Mouse (Mus musculus) thymus, postnatal 36 days (tissue): ENCODE data around the gene Rcan2.

Experiments used
- DNase-seq, 2 experiments: peaks; one replicate each; pipeline ENCODE4 v3.0.0; 2022; ENCODE audit warnings: mixed read lengths in 2 of 2

Rcan2 gene

GRCm38 (mm10) chr17:43931731-43932130, 130.6 kb downstream of the Rcan2 start:
- DNase-seq: no peak

DNA sequence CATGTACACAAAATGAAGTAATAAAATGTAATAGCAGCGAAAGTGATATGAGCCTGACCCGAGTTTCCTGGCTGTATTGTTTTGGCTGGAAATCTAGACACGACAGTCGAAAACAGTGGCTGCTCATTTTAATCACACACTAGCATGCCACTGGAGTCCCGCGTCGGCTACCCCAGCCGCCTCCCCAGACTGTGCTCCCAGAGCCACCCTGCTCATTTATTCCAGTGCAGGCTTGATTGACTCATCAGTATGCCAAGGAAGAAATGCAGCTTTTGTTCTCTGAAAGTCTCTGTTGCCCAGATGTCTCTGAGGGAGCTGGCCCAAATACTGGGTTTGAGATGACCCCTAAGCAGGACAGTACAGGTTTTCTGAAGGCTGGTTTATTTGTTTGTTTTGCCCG, 132.9 kb downstream of the Rcan2 start:
- no peak for DNase-seq

GRCm38 (mm10) chr17:43952219-43952618, 151.1 kb downstream of the Rcan2 start:
- no peak for DNase-seq

DNA sequence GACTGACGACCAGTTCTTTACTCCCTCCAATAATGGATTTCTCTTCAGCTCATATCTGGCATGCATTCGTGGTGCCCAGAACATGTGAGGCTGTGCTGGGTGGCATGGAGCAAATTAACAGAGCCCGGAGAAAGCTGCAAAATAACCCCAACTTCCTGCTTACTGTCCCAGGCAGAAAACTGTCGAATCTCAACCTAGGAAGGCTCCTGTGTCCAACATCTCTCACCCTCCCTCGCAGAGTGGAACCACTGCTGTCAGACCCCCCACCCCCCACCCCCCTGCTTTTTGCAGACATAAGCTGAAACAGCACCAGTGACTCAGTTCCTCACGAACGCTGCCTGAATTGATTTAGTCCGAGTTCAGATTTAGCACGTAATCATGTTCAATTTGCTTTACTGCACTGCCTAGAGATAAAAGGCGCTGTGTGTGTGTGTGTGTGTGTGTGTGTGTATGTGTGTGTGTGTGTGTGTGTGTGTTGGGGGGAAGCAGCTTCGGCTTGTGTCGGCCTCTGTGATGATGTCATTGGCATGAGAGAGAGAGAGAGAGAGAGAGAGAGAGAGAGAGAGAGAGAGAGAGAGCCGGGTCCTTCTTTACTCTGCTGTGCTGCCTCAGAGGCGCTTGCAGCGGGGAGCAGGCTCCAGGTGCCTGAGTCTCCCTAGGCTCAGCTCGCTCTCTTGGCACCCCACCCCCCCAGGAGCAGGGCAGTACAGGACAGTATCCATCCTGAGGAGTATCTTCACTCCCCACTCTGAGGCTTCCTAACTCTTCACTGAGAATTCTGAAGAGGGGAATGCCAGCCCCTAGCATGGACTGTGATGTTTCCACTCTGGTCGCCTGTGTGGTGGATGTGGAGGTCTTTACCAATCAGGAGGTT, 151.7 kb downstream of the Rcan2 start:
- no peak for DNase-seq

GRCm38 (mm10) chr17:43953535-43953918, 152.4 kb downstream of the Rcan2 start:
- DNase-seq: no peak

DNA sequence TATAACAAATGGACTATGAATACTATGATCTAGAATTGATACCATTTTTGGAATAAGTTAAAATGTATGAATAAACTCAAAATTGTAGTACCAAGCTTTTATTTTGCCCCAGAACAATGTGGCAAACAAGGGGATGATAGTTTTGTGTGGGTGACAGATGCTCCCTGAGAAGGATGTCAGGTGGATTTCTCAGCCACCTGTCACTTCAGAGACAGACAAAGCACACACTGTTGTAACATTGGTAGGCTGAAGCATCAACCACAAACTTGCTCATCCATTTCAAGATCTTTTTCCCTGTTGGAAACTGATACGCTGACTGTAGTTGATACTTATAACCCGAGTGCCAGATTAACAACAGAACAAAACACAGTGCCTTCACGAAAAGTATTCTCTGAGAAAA, 158.6 kb downstream of the Rcan2 start:
- DNase-seq: no peak

GRCm38 (mm10) chr17:43969943-43970342, 168.8 kb downstream of the Rcan2 start:
- DNase-seq: no peak

- DNase-seq: no peak
These were observed 176.4 kb downstream of the Rcan2 start for GRCm38 (mm10) chr17:43977572-43977971.

GRCm38 (mm10) chr17:43979925-43980324, 178.8 kb downstream of the Rcan2 start:
- DNase-seq: no peak

GRCm38 (mm10) chr17:43982505-43982904, 181.4 kb downstream of the Rcan2 start:
- DNase-seq: no peak

- no peak for DNase-seq
These were observed 188.3 kb downstream of the Rcan2 start for GRCm38 (mm10) chr17:43989334-43989945.

- no peak for DNase-seq
These were observed 189.8 kb downstream of the Rcan2 start for GRCm38 (mm10) chr17:43990957-43991383.

DNA sequence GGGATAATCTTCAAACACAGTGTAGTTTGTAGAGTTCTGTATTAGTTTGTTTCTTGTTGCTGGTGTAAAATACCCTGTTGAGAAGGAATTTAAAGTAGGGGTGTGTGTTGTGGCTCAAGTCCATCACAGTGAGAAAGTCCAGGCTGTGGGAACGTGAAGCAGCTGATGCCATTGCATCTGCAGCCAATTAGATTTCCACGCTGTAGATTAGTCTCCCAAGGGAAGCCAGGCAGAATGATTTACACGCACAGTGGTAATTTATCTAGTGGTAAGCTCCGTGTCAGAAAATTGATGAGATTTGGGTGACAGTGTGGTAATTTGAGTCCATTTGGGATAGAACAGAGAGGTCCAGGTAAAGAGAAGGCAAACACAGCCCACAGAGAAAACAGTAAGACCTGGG, 192.9 kb downstream of the Rcan2 start:
- DNase-seq: no peak

GRCm38 (mm10) chr17:43997514-43997913, 196.4 kb downstream of the Rcan2 start:
- DNase-seq: no peak

GRCm38 (mm10) chr17:43998095-43998494, 196.9 kb downstream of the Rcan2 start:
- no peak for DNase-seq

GRCm38 (mm10) chr17:44004401-44004800, 203.2 kb downstream of the Rcan2 start:
- DNase-seq: no peak

GRCm38 (mm10) chr17:44007411-44007810, 206.3 kb downstream of the Rcan2 start:
- no peak for DNase-seq

GRCm38 (mm10) chr17:44011917-44012316, 210.8 kb downstream of the Rcan2 start:
- DNase-seq: no peak

DNA sequence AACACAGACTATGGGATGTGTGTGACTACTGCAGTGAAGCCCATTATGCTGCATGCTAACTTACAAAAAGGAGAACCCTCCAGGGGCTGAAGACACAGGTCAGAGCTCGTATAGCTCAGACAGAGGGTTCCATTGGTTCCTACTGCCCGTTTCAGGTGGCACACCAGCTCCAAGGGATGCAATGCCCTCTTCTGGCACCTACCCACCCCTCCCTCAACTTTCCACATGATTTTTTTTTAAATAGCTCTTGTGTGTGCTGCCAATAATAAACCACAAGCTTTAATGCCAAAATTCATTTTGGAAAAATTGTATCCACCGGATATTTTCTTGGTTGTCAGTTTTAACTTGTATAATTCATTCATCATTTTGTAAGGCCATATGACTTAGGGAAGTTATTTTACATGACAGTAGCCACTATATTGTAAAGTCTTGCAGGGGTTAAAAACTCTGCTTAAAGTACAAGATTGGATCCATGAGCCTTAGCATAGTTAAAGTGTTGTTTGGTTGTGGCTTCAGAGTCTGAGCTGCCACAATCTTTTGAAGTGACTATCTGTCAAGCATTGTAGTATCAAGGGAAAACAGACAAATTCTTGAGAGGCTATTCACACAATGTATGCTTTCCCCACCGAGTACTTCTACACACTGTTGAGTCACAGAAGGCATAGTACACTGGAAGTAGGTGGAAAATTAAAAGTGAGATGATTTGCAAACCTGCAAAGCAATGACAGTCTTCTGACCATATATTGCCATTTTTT, 212.8 kb downstream of the Rcan2 start:
- no peak for DNase-seq

DNA sequence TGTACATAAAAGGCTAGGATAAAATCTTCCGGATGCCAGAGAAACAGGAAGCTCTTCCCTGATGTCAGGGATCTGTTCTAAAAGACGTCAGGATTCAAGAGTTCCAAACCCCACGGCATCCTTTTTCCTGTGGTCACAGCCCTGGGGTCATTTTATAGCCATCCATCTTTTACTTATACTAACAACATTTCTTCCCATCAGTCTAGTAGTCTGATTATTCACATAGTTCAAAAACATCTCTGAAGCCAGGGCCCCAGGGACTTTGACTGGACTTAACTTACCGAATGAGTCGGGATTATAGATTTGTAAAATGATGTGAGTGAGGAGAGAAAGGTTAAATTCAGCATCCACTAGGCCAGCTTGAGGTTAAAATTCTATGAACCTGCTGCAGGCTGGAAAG, 215.2 kb downstream of the Rcan2 start:
- no peak for DNase-seq

- DNase-seq: no peak
These were observed 219.6 kb downstream of the Rcan2 start for GRCm38 (mm10) chr17:44020707-44021220.

- no peak for DNase-seq
These were observed 222.7 kb downstream of the Rcan2 start for GRCm38 (mm10) chr17:44023842-44024241.

- no peak for DNase-seq
These were observed 223.9 kb downstream of the Rcan2 start for GRCm38 (mm10) chr17:44025011-44025410.
